Mouse (Mus musculus): ENCODE data around the gene Flnc. TPM values are rescaled to one million over a fixed set of nuclear protein-coding genes. Genes with fewer than 3 reads are reported as not detected.

The Flnc gene
- total RNA-seq, 2 experiments from 2014 or later: 403 to 438 TPM

DNA sequence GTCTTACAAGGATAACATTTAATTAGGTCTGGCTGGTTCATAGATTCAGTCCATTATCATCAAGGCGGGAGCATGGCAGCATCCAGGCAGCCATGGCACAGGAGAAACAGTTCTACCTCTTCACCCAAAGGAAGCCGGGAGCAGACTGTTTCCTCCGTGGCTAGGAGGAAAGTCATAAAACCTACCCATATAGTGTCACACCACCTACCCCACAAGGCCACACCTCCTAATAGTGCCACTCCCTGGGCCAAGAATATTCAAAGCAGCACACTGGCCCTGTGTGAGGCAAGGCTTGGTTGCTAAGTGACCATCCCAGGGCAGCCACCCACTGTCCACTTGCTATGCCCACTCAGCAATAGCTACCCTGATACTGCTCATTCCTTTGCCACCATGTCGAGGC lies 38.1 kb downstream of the Flnc start, which contains the start of gene Atp6v1fnb:
Gene Atp6v1fnb, plus strand, starts transcription at position 301 of the 400 bp plus-strand sequence.
- no peak for DNase-seq
- intact Hi-C loops (cut with DNase I): no loop called here

DNA sequence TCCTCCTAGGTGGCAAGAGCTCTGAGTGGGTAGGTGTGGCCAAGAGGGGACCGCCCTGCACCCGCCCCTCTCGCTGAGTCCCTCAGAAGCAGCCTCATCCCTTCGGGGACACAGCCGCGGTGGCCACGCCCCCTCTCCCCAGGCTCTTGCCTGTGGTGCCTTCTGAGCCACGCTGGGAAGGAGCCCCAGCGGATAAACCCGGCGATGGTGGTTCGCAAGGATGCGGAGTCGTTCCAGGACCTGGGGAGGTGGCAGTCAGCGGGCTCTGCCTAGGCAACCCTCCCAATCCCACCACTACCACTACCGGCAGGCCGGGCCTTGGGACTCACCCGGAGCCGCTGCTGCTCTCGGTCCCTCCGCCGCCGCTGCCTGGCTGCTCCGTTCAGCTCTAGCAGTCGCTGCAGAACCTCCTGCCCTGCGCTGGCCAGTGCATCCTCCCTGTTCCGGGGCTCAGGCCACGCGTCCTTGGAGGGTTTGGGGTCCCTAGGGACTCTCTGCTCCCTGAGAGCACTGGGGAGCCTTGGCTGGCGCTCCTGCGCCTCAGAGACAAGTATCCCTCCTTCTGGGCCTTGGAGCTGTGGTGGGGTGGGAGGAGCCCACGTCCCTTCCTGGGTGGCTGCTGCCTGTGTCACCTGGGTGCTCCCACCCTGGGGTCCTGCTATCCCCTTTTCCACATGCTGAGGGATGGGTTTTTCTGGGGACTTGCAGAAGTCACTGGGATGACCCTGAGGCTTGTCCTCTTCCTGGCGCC lies 41.1 kb downstream of the Flnc start:
- intact Hi-C loops (cut with DNase I): no loop called here
- peak; percentile 44 to 45 for DNase-seq

DNA sequence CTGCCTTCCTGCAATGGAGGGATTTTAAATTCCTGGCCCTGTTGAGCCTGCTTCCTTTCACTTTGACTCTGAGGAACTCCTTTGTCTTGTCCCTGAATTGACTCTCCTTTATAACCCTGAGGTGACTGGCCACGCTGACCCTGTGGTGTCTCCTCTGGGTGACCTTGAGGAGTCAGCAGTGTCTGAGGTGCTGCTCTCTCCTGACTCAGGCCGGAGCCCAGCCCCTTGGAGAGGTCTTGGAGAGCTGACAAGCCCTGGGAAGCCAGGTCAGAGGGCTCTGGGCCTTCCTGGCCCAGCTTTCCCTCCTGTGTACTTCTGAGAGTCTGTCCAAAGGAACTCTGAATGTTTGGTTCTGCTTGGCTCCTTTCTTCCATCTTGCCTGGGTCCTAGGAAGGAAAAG lies 41.7 kb downstream of the Flnc start:
- no peak for DNase-seq
- intact Hi-C loops (cut with DNase I): no loop called here

DNA sequence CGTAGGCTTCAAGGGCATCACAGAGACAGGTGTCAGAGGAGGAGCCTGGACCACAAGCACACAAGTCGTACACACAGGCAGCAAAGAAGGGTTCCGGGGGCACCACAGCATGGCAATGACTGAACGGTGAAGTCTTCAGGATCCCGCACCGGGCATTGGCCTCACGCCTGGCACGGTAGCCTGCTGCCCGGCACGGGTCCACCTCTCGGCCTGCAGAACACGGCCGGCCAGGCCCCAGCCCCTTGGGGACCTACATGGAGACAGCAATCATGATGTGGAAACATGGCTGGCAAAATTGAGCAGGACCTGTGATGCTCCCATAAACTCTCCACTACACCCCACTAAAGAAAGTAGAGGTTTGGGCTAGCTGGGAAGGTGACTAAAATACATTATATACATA lies 49.6 kb downstream of the Flnc start:
- no peak for DNase-seq
- intact Hi-C loops (cut with DNase I): loop anchor here (10.0 kb wide), 1 partner anchor 88 kb away; the partner anchor contains the start of gene Ccdc136

DNA sequence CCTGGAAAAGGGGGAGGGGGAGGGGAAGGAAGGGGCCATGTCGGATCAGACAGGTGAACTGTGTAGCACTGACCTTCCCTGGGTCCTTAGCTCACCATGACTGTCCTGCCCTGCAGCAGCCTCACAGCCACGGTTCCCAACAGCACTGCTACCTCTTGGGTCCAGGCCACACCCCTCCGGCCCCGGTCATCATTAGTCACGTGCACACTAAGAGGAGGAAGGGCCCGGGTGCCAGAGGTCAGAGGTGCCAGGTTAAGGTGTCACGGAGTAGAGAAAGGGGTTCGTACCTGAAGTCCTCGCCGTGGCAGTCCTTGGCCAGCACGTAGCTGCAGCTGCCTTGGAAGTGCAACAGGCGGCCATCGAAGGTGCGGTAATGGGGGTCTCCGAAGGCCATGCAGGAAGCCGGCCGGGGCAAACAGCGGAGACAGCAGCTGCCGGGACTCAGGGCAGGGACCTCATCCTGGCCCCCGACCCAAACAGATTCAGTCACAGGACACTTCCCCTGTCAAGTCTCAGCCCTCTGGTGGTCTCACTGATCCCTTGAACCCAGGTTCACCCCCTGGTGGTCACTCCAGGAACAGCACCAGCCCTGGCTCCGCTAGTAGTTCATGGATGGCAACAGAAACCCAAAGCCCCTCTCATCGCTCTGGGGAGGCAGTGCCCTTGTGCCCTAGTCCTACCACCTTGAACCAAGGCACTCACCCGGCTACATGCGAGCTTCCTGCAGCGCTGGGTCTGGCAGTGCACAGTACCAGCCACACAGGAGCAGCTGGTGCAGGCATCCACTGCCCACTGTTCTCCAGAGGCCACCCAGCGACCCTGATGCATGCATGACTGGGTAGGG lies 51.9 kb downstream of the Flnc start:
- intact Hi-C loops (cut with DNase I): loop anchor here (5.0 to 10.0 kb wide), 2 partner anchors 90 to 123 kb away; partner anchors contain the start of gene Ccdc136
- DNase-seq: peak; percentile 58 to 60

GRCm38 (mm10) chr6:29485951-29486350 lies 52.9 kb downstream of the Flnc start:
- DNase-seq: no peak
- intact Hi-C loops (cut with DNase I): loop anchor here (5.0 to 10.0 kb wide), 2 partner anchors 91 to 124 kb away; partner anchors contain the start of gene Ccdc136

DNA sequence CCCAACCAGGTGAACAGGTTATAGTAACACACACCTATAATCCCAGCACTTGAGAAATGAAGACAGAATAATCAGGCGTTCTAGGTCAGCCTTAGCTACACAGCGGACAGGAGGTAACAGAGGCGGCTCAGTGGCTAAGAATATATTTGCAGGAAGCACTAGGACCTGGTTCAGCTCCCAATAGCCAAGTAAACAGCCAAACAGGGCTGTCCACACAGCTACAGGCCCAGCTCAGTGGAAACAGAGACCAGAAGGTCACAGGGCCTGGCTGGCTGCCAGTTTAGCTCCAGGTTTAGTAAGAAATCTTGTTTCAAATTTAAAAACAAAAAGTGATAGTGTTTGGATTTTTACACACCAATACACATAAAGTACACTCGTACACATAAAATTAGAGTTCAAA lies 61.0 kb downstream of the Flnc start:
- DNase-seq: no peak

DNA sequence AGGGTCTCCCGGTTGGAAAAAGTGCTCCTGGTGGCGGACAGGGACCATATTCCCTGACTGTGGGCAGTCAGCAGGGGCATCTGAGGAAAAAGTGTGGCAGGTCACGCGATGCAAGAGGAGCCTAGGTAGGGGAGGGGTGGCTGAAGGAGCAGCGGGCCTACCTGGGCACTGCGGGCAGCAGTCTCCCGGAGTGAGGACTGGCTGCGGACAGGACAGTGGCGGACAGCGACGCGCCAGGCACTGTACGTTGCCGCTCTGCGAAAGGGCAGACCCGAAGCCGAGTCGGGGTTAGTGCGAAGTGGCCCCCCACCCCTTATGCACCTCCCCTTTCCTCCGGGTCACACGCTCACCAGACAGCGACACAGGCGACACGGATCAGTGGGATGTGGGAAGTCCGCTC lies 63.2 kb downstream of the Flnc start:
- DNase-seq: no peak
- intact Hi-C loops (cut with DNase I): no loop called here

More for the DNA sequence above, 61.0 kb downstream of the Flnc start:
- intact Hi-C loops (cut with DNase I): no loop called here

DNA sequence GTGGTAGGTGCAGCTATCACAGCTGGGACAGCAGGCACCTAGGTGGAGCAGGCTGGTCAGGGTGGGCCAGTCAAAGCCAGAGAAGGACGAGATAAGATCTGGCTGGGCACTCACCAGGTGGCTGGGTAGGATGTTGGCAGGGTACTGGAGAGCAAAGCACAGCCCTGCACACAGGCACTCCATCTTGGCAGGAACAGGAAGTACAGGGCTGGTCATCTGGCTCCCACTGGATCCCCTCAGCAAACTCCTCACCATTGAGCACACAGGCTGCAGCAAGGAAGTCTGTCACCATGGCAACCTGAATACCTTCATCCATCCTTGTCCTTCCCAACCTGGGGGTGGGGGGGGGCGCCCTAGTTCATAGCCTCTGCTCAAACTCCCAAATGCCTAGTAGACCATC lies 64.7 kb downstream of the Flnc start:
- intact Hi-C loops (cut with DNase I): no loop called here
- DNase-seq: no peak

- intact Hi-C loops (cut with DNase I): no loop called here
- DNase-seq: no peak
Measured at GRCm38 (mm10) chr6:29500177-29500576, 67.1 kb downstream of the Flnc start.

GRCm38 (mm10) chr6:29500810-29501209 lies 67.8 kb downstream of the Flnc start:
- intact Hi-C loops (cut with DNase I): no loop called here
- no peak for DNase-seq

GRCm38 (mm10) chr6:29501599-29501998 lies 68.5 kb downstream of the Flnc start:
- intact Hi-C loops (cut with DNase I): no loop called here
- no peak for DNase-seq

DNA sequence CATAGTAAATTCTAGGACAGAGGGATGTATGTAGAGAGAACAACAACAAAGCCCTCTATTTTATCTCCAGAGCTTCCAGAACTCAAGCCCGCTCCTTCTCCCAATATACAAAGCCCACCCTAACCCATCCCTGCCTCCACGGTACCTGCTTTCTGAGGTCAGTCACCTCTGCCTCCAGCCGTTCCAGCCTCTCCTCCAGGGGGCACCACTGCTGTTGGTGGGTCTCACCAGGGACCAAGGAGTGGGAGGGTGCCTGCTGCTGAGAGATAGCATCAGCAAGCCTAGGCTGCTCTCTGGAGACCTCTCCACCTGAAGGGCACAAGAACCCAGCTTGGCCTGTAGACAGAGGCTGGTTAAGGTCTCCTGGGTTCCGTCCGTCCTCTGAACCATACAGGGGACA lies 72.4 kb downstream of the Flnc start:
- intact Hi-C loops (cut with DNase I): no loop called here
- DNase-seq: no peak

DNA sequence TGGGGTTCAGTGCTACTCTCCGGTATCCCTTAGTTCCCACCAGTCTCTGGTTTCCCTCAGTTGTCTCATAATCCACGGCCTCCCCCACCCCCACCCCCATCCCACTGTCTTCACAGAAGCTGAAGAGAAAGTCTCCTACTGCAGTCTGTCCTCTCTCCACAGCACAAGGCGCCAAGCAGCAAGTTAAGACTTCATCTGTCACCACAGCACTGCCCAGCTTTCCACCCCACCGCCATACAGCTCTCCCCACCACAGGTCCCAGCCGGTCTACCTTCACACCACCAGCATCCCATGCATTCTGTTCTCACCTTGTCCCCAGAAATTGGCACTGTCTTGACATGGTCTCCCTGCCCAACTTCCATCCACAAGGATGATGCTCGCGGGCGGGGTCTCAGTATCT lies 73.8 kb downstream of the Flnc start:
- no peak for DNase-seq
- intact Hi-C loops (cut with DNase I): no loop called here

- intact Hi-C loops (cut with DNase I): no loop called here
- no peak for DNase-seq
Measured at GRCm38 (mm10) chr6:29507447-29508309, 74.6 kb downstream of the Flnc start, which contains the start of gene Kcp. Gene Kcp (minus strand): TSS chr6:29507952.

DNA sequence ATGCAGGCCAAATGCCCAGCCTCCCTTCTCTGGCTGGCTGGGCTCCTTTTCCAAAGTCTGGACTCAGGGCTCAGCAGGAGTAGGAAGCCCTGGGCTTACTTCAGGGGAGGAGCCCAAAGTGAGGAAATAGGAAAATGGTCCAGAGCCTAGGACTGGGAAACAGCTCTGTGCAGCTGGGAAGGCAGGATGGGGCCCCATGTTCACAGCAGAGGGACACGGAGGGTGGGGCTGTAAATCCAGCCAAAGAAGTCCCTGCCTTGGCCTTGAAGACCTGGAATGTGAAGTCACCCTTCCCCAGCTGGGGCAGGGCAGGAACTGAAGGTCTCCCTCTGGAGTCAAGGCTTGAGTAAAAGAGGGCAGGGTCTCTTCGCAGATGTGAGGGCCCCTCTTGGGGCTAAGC lies 76.0 kb downstream of the Flnc start:
- intact Hi-C loops (cut with DNase I): no loop called here
- DNase-seq: peak in 1 of 2 experiments; percentile 25

Measured in gastrocnemius, postnatal 36 days (tissue).